Mouse (Mus musculus): ENCODE results near the gene Mastl. TPM values are rescaled to one million over a fixed set of nuclear protein-coding genes. Genes with fewer than 3 reads are reported as not detected.

The Mastl gene
- polyA plus RNA-seq, 1 experiment from 2014 or later = 4.2 TPM

DNA sequence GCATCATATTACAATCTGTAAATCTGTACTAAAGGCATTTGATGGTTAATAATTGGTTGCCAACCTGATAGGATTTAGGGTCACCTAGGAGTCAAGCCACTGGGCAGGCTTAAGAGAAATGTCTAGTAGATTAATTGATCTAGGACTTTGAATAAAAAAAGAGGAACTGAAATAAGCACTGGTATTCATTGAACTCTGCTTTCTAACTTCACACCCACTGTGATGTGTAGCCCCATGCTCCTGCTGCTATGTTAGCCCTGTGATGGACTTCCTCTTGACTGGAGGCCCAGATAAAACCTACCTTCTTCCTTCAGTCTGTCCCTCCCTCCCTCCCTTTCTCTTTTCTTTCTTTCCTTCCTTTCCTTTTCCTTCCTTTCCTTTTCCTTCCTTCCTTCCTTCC lies 58.8 kb downstream of the Mastl start:
- H3K4me3 ChIP-seq (replicated peaks; ENCODE audit: low read length) = no peak overlapping the region
- H3K27ac ChIP-seq (ENCODE audit: low read length) = no peak overlapping the region
- peaks cover 32% of the 10 kb centered on the region for H3K36me3 ChIP-seq (ENCODE audit: control insufficient read depth, insufficient read depth)
- H3K4me2 ChIP-seq (ENCODE audit: low read length) = no peak overlapping the region
- no peak overlapping the region for H3K9ac ChIP-seq (replicated peaks; ENCODE audit: low read depth, low read length)
- no peaks in the 10 kb centered on the region for H3K4me1 ChIP-seq (replicated peaks; ENCODE audit: control insufficient read depth, insufficient read depth, low read length)
- H3K9me3 ChIP-seq (ENCODE audit: control insufficient read depth, low read length) = no peaks in the 10 kb centered on the region
- no peak for ATAC-seq
- no peaks in the 10 kb centered on the region for H3K27me3 ChIP-seq (replicated peaks; ENCODE audit: control insufficient read depth, insufficient read depth, low read length)

DNA sequence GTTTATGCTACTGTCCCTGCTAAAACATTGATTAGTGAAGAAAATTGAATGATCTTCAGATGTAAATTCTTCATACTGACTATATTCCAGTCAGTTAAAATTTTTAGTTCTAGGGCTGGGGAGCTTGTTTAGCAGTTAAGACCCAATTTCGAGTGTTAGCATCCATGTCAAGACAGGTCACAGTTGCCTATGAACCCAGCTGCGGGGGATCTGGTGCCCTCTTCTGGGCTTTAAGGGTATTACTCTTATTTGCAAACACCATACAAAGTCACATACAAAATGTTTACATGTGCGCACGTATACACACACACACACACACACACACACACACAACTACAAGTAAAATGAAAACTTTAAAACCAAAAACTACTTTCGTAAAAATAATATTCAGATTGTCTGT lies 63.6 kb downstream of the Mastl start:
- no peak overlapping the region for H3K4me3 ChIP-seq (replicated peaks; ENCODE audit: low read length)
- H3K27me3 ChIP-seq (replicated peaks; ENCODE audit: control insufficient read depth, insufficient read depth, low read length) = no peaks in the 10 kb centered on the region
- peaks cover 37% of the 10 kb centered on the region for H3K36me3 ChIP-seq (ENCODE audit: control insufficient read depth, insufficient read depth)
- no peak overlapping the region for H3K4me2 ChIP-seq (ENCODE audit: low read length)
- H3K4me1 ChIP-seq (replicated peaks; ENCODE audit: control insufficient read depth, insufficient read depth, low read length) = no peaks in the 10 kb centered on the region
- no peak overlapping the region for H3K27ac ChIP-seq (ENCODE audit: low read length)
- no peaks in the 10 kb centered on the region for H3K9me3 ChIP-seq (ENCODE audit: control insufficient read depth, low read length)
- no peak for ATAC-seq
- WGBS = 46% methylated on average over 5 of the region's 5 CpGs
- no peak overlapping the region for H3K9ac ChIP-seq (replicated peaks; ENCODE audit: low read depth, low read length)

DNA sequence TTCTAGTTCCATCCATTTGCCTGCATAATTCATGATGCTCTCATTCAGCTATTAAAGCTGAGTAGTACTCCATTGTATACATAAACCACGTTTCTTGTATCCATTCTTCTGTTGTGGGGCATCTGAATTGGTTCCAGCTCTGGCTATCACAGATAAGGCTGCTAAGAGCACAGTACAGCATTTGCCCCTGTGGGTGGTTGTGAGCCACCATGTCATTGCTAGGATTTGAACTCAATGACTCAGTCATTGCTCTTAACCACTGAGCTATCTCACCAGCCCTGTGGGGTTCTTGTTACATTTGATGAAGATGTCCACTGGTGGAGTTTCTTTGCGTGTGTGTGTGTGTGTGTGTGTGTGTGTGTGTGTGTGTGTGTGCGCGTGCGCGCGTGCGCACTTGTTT lies 71.3 kb downstream of the Mastl start:
- Histone ChIP-seq H3K9ac (replicated peaks; ENCODE audit: low read depth, low read length) (no peak overlapping the region), H3K9me3 (ENCODE audit: control insufficient read depth, low read length) (no peaks in the 10 kb centered on the region), H3K27me3 (replicated peaks; ENCODE audit: control insufficient read depth, insufficient read depth, low read length) (no peaks in the 10 kb centered on the region), H3K4me3 (replicated peaks; ENCODE audit: low read length) (no peak overlapping the region), H3K4me1 (replicated peaks; ENCODE audit: control insufficient read depth, insufficient read depth, low read length) (no peaks in the 10 kb centered on the region), H3K27ac (ENCODE audit: low read length) (no peak overlapping the region), H3K4me2 (ENCODE audit: low read length) (no peak overlapping the region), H3K36me3 (ENCODE audit: control insufficient read depth, insufficient read depth) (peaks cover 17% of the 10 kb centered on the region)
- no peak for ATAC-seq
- WGBS = 93% methylated on average over 8 of the region's 8 CpGs

DNA sequence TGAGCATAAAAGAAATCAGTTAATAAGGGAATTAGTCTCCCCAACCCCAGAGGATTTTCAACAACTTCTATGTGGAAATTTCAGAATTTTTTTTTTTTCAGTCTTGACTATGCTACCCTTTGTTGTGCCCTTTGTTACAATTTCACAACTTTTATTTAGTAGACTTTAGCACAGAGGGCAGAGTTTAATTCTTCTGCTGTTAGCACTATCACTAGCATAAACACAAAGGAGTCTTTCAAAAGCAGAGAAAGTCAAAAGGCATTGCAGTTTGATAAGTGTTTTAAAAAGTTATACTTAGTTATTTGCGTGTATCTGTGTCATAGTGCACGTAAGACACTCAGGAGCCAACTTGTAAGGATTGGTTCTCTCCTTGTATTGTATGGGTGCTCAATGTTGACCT lies 77.2 kb downstream of the Mastl start:
- no peak overlapping the region for H3K4me2 ChIP-seq (ENCODE audit: low read length)
- H3K27me3 ChIP-seq (replicated peaks; ENCODE audit: control insufficient read depth, insufficient read depth, low read length) = no peaks in the 10 kb centered on the region
- peaks cover 30% of the 10 kb centered on the region for H3K36me3 ChIP-seq (ENCODE audit: control insufficient read depth, insufficient read depth)
- no peaks in the 10 kb centered on the region for H3K9me3 ChIP-seq (ENCODE audit: control insufficient read depth, low read length)
- no peak for ATAC-seq
- WGBS = 99% methylated on average over 2 of the region's 2 CpGs
- no peak overlapping the region for H3K27ac ChIP-seq (ENCODE audit: low read length)
- H3K4me3 ChIP-seq (replicated peaks; ENCODE audit: low read length) = no peak overlapping the region
- H3K9ac ChIP-seq (replicated peaks; ENCODE audit: low read depth, low read length) = no peak overlapping the region
- H3K4me1 ChIP-seq (replicated peaks; ENCODE audit: control insufficient read depth, insufficient read depth, low read length) = no peaks in the 10 kb centered on the region

DNA sequence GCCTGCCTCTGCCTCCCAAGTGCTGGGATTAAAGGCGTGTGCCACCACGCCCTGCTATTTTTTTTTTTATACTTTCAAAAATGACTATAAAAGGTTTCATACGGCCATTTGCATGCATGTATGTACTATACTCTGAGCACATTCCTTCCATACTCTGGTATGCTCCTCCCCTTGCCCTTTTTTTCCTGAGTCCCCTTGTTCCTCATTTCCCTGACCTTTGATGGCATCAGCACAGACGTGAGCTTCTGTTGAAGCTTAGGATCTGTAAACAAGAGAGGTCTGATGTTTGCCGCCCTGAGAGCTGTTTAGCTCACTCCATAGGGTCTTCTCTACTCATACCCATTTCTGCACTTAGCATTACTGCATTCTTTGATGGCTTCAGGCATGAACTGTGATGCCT lies 78.1 kb downstream of the Mastl start:
- Histone ChIP-seq H3K27me3 (replicated peaks; ENCODE audit: control insufficient read depth, insufficient read depth, low read length) (no peaks in the 10 kb centered on the region), H3K9me3 (ENCODE audit: control insufficient read depth, low read length) (no peaks in the 10 kb centered on the region), H3K36me3 (ENCODE audit: control insufficient read depth, insufficient read depth) (peaks cover 30% of the 10 kb centered on the region), H3K4me3 (replicated peaks; ENCODE audit: low read length) (no peak overlapping the region), H3K4me1 (replicated peaks; ENCODE audit: control insufficient read depth, insufficient read depth, low read length) (no peaks in the 10 kb centered on the region), H3K27ac (ENCODE audit: low read length) (no peak overlapping the region), H3K4me2 (ENCODE audit: low read length) (no peak overlapping the region), H3K9ac (replicated peaks; ENCODE audit: low read depth, low read length) (no peak overlapping the region)
- ATAC-seq = no peak
- WGBS = 95% methylated on average over 5 of the region's 5 CpGs

DNA sequence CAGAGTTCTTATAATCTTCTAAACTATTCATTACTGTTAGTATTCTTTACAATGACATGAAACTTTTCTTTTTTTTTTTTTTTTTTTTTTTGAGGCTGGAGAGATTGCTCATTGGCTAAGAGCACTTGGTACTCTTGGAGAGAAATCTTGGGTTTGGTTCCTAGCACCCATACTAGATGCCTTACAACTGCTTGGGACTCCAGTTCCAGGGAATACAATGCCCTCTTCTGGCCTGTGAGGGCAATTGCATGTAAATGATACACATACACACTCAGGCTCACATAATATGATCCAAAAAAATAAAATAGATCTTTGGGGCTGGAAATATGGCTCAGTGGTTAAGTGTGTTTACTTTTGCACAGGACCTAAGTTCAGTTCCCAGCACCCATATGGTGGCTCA lies 79.0 kb downstream of the Mastl start:
- ATAC-seq = no peak
- H3K36me3 ChIP-seq (ENCODE audit: control insufficient read depth, insufficient read depth) = peaks cover 26% of the 10 kb centered on the region
- no peak overlapping the region for H3K4me2 ChIP-seq (ENCODE audit: low read length)

DNA sequence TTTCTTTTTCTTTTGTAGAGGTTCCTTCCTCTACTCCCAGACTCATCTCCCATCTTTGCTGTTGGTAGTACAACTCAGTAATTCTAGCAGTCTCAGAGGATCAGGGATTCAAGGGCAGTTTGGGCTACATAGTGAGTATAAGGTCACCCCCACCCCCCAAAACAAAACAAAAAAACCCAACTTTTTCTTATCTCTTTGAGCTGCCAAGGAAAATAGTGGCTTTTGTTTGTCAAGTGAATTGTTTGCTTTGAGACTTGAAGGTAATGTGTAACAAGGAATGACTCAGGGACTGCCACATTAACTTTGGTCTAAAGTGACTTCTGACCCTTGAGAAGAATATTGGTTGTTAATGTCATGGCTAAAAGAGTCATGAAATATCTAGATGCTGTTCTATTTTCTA lies 80.0 kb downstream of the Mastl start:
- no peak overlapping the region for H3K27ac ChIP-seq (ENCODE audit: low read length)
- H3K9ac ChIP-seq (replicated peaks; ENCODE audit: low read depth, low read length) = no peak overlapping the region
- H3K4me3 ChIP-seq (replicated peaks; ENCODE audit: low read length) = no peak overlapping the region
- peaks cover 24% of the 10 kb centered on the region for H3K36me3 ChIP-seq (ENCODE audit: control insufficient read depth, insufficient read depth)
- peaks cover 3% of the 10 kb centered on the region for H3K4me1 ChIP-seq (replicated peaks; ENCODE audit: control insufficient read depth, insufficient read depth, low read length)
- no peak for ATAC-seq
- no peaks in the 10 kb centered on the region for H3K27me3 ChIP-seq (replicated peaks; ENCODE audit: control insufficient read depth, insufficient read depth, low read length)
- no peaks in the 10 kb centered on the region for H3K9me3 ChIP-seq (ENCODE audit: control insufficient read depth, low read length)
- no peak overlapping the region for H3K4me2 ChIP-seq (ENCODE audit: low read length)

More for the DNA sequence above, 79.0 kb downstream of the Mastl start:
- Histone ChIP-seq H3K4me1 (replicated peaks; ENCODE audit: control insufficient read depth, insufficient read depth, low read length) (no peaks in the 10 kb centered on the region), H3K4me3 (replicated peaks; ENCODE audit: low read length) (no peak overlapping the region), H3K27ac (ENCODE audit: low read length) (no peak overlapping the region), H3K9me3 (ENCODE audit: control insufficient read depth, low read length) (no peaks in the 10 kb centered on the region), H3K9ac (replicated peaks; ENCODE audit: low read depth, low read length) (no peak overlapping the region), H3K27me3 (replicated peaks; ENCODE audit: control insufficient read depth, insufficient read depth, low read length) (no peaks in the 10 kb centered on the region)

DNA sequence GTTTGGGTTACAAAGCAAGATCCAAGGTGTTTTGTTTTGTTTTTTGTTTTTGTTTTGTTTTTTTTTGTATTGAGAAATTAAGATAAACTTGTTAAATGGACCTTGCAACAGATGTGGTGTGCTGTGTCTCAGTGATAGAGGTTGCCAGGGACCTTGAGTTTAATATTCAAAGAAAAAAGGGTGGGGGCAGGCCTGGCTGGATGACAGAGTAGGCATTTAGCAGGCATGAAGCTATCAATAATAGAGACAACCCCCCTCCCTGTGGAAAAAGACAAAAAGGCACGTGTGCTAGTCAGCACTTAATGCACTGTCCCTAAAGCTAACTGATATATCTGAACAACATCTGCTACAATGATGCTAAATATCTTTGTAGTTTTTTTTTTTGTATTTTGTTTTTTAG lies 84.4 kb downstream of the Mastl start:
- no peak for ATAC-seq
- Histone ChIP-seq H3K36me3 (ENCODE audit: control insufficient read depth, insufficient read depth) (peaks cover 1% of the 10 kb centered on the region; the same call in 1 of the 2 replicates), H3K27ac (ENCODE audit: low read length) (no peak overlapping the region), H3K9ac (replicated peaks; ENCODE audit: low read depth, low read length) (no peak overlapping the region), H3K4me3 (replicated peaks; ENCODE audit: low read length) (no peak overlapping the region), H3K4me1 (replicated peaks; ENCODE audit: control insufficient read depth, insufficient read depth, low read length) (peaks cover 10% of the 10 kb centered on the region), H3K9me3 (ENCODE audit: control insufficient read depth, low read length) (no peaks in the 10 kb centered on the region), H3K27me3 (replicated peaks; ENCODE audit: control insufficient read depth, insufficient read depth, low read length) (no peaks in the 10 kb centered on the region), H3K4me2 (ENCODE audit: low read length) (no peak overlapping the region)
- WGBS = 86% methylated on average over 1 of the region's 1 CpGs

DNA sequence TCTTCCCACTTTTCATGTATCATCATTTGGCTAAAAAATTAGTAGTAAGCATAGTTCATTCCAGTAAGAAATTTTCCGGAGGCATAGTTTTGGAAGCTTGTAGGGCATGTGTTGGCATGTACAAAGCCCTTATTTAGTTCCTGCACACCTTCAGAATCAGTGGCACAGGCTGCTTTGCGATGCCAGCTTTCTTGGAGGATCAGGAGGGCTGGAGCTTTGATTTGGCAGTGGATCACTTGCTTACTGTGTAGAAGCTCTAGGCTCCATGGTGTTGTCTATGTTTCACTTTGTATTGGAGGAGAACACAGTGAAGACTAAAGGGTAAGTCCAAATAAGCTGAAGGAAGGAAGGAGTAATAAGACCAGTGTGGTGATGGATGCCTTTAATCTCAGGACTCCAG lies 85.3 kb downstream of the Mastl start:
- Histone ChIP-seq H3K27ac (ENCODE audit: low read length) (no peak overlapping the region), H3K27me3 (replicated peaks; ENCODE audit: control insufficient read depth, insufficient read depth, low read length) (no peaks in the 10 kb centered on the region), H3K4me1 (replicated peaks; ENCODE audit: control insufficient read depth, insufficient read depth, low read length) (peaks cover 10% of the 10 kb centered on the region), H3K9me3 (ENCODE audit: control insufficient read depth, low read length) (no peaks in the 10 kb centered on the region), H3K9ac (replicated peaks; ENCODE audit: low read depth, low read length) (no peak overlapping the region), H3K36me3 (ENCODE audit: control insufficient read depth, insufficient read depth) (no peaks in the 10 kb centered on the region), H3K4me2 (ENCODE audit: low read length) (no peak overlapping the region), H3K4me3 (replicated peaks; ENCODE audit: low read length) (no peak overlapping the region)
- 93% methylated on average over 2 of the region's 2 CpGs for WGBS
- ATAC-seq = no peak

DNA sequence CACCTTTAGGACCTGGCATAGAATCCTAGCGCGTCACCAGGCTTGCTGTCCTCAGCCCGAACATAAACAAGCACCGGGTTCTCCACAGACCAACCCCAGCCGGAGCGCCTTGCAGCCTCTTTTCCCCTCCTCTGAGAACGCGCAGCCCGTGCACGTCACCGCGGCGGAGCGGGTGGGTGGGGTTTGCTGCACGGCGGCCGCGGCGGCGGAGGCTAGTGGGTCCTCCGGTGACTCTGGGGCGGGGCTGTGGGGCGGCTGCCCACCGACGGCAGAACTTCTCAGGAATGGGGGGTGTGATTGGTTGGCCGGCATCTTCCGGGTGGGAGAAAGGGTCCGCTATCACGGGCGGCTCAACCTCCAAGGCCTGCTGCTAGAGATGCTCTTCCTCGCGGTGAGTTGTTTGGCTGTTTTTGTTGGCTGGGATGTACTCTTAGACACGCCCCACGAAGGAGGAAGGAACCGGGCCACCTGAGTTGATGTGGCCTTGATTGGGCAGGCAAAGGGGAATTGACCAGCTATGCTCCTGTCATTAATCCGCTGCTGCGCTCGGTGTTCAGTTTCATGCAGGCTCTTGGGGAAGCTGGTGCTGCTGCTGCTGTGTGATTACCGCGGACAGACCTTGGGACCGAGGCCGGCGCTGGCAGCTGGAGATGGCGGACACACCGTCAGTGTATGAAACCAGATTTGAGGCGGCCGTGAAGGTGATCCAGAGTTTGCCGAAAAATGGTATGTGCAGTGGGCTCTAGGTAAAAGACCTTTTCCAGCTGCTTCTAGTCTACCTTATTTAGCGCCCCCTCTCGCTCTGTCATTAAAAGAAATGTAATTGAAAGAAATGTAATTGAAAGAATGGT lies 86.7 kb downstream of the Mastl start:
- Histone ChIP-seq H3K9ac (replicated peaks; ENCODE audit: low read depth, low read length) (peak overlapping the region; percentile 96), H3K36me3 (ENCODE audit: control insufficient read depth, insufficient read depth) (no peaks in the 10 kb centered on the region), H3K27me3 (replicated peaks; ENCODE audit: control insufficient read depth, insufficient read depth, low read length) (no peaks in the 10 kb centered on the region), H3K4me3 (replicated peaks; ENCODE audit: low read length) (peak overlapping the region; percentile 93), H3K4me1 (replicated peaks; ENCODE audit: control insufficient read depth, insufficient read depth, low read length) (peaks cover 10% of the 10 kb centered on the region), H3K9me3 (ENCODE audit: control insufficient read depth, low read length) (no peaks in the 10 kb centered on the region), H3K4me2 (ENCODE audit: low read length) (peak overlapping the region; percentile 78), H3K27ac (ENCODE audit: low read length) (peak overlapping the region; percentile 96)
- WGBS = under 1% methylated on average over 50 of the region's 50 CpGs
- peak; percentile 91 for ATAC-seq

Measured in forebrain, embryonic 16.5 days (tissue).